9 mouse cellular contexts compared by ENCODE assay signal in the genomic region with DNA sequence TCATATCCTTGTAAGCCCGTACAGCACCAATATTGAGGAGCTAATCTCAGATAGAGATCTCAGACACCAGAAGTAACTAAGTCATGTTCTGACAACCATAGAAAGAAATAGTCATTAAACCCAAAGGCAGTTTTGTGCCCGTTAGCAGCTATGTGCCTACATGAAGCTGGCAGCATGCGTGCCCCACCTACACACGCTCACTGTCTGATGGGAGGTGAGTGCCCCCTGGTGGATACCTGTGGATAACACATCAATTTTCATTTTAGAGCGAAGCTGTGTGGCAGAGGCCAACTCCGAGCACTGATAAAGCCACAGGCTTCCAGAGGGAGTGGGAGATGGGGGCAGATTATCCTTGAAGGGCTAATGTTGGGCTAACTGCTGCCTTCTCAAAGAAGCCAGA. TPM values are rescaled to one million over a fixed set of nuclear protein-coding genes. Genes with fewer than 3 reads are reported as not detected.
DNase-seq lines count a peak whose midpoint lies in the region; ATAC-seq and TF ChIP-seq lines count a peak whose summit lies in the region.
"Had no signal": no experiment of that assay in that cellular context is flagged by ENCODE, and none has a peak within 500 bp of the region (broad histone marks: within the 10 kb centered on the region; RNA-seq: fewer than 3 reads in every experiment).

No protein-coding gene starts in this region.

- peak; percentile 95 for TF ChIP-seq CTCF in bone marrow, adult 2 months (IDR thresholded peaks at IDR 0.05; ENCODE audit: control insufficient read depth, insufficient read depth, low read length)
- TF ChIP-seq CTCF in left cerebral cortex, adult 2 months (IDR thresholded peaks at IDR 0.05) = peak; percentile 96
- peak; percentile 93; the same call in 1 of the 2 replicates for TF ChIP-seq CTCF in small intestine, adult 2 months (IDR thresholded peaks at IDR 0.05; ENCODE audit: extremely low read depth, insufficient read length, insufficient replicate concordance, low read depth, low read length)

- no peak for TF ChIP-seq POLR2A in bone marrow, adult 2 months (IDR thresholded peaks at IDR 0.05; ENCODE audit: borderline replicate concordance, control insufficient read depth, low read depth, low read length)
- TF ChIP-seq POLR2A in small intestine, adult 2 months (IDR thresholded peaks at IDR 0.05; ENCODE audit: low read depth, low read length) = no peak

- ATAC-seq in forebrain, embryonic 15.5 days (replicated peaks) = no peak
- peak; percentile 79 for ATAC-seq in erythroblast, adult 5-6 weeks (replicated peaks; ENCODE audit: low FRiP score, poor library complexity, severe bottlenecking)
- ATAC-seq in hindbrain, embryonic 13.5 days (ENCODE audit: low FRiP score) = peak; percentile 49; the same call in 1 of the 2 replicates
- no peak for ATAC-seq in midbrain, embryonic 11.5 days (ENCODE audit: low FRiP score)

- no peaks in the 10 kb centered on the region for H3K36me3 ChIP-seq in forebrain, embryonic 10.5 days (replicated peaks)
- H3K36me3 ChIP-seq in forebrain, embryonic 15.5 days = no peaks in the 10 kb centered on the region
- H3K36me3 ChIP-seq in hindbrain, embryonic 13.5 days = no peaks in the 10 kb centered on the region
- H3K36me3 ChIP-seq in midbrain, embryonic 11.5 days (ENCODE audit: control insufficient read depth, insufficient read depth, low read length) = no peaks in the 10 kb centered on the region
- H3K36me3 ChIP-seq in small intestine, adult 2 months (ENCODE audit: control insufficient read depth, insufficient read depth, low read length) = no peaks in the 10 kb centered on the region
- H3K36me3 ChIP-seq: limb, embryonic 15.5 days had no signal

- no peak overlapping the region for H3K4me2 ChIP-seq in forebrain, embryonic 15.5 days (replicated peaks)
- H3K4me2 ChIP-seq in hindbrain, embryonic 13.5 days = no peak overlapping the region
- H3K4me2 ChIP-seq in midbrain, embryonic 11.5 days = no peak overlapping the region
- H3K4me2 ChIP-seq: limb, embryonic 15.5 days had no signal

- 28% methylated on average over 6 of the region's 6 CpGs for WGBS in forebrain, embryonic 10.5 days
- WGBS in forebrain, embryonic 15.5 days = 22% methylated on average over 6 of the region's 6 CpGs
- WGBS in bone marrow, adult 2 months = 14% methylated on average over 6 of the region's 6 CpGs
- 21% methylated on average over 6 of the region's 6 CpGs for WGBS in hindbrain, embryonic 13.5 days
- 28% methylated on average over 6 of the region's 6 CpGs for WGBS in midbrain, embryonic 11.5 days
- 18% methylated on average over 6 of the region's 6 CpGs for WGBS in small intestine, adult 2 months

- H3K4me3 ChIP-seq in forebrain, embryonic 10.5 days = no peak overlapping the region
- no peak overlapping the region for H3K4me3 ChIP-seq in forebrain, embryonic 15.5 days
- H3K4me3 ChIP-seq in bone marrow, adult 2 months (replicated peaks; ENCODE audit: control insufficient read depth, low read depth, low read length) = no peak overlapping the region
- no peak overlapping the region for H3K4me3 ChIP-seq in hindbrain, embryonic 13.5 days
- H3K4me3 ChIP-seq in left cerebral cortex, adult 2 months = no peak overlapping the region
- no peak overlapping the region for H3K4me3 ChIP-seq in midbrain, embryonic 11.5 days (ENCODE audit: low read depth, low read length)
- no peak overlapping the region for H3K4me3 ChIP-seq in small intestine, adult 2 months (ENCODE audit: low read depth, low read length)
- H3K4me3 ChIP-seq: limb, embryonic 15.5 days had no signal

- intact Hi-C loops in left cerebral cortex, adult 2 months (cut with DNase I) = loop anchor here (1.0 to 2.0 kb wide), 4 partner anchors 23 to 240 kb away; no protein-coding TSS in a partner anchor

- no peaks in the 10 kb centered on the region for H3K4me1 ChIP-seq in forebrain, embryonic 10.5 days
- H3K4me1 ChIP-seq in forebrain, embryonic 15.5 days = no peaks in the 10 kb centered on the region
- no peaks in the 10 kb centered on the region; the same call in 1 of the 2 replicates for H3K4me1 ChIP-seq in bone marrow, adult 2 months (ENCODE audit: control insufficient read depth, insufficient read depth, low read length)
- H3K4me1 ChIP-seq in hindbrain, embryonic 13.5 days (replicated peaks) = no peaks in the 10 kb centered on the region
- no peaks in the 10 kb centered on the region for H3K4me1 ChIP-seq in midbrain, embryonic 11.5 days (ENCODE audit: control insufficient read depth, insufficient read depth, low read length)
- no peaks in the 10 kb centered on the region for H3K4me1 ChIP-seq in small intestine, adult 2 months (ENCODE audit: control insufficient read depth, insufficient read depth, insufficient read length, low read length)
- H3K4me1 ChIP-seq: limb, embryonic 15.5 days had no signal

- no peaks in the 10 kb centered on the region for H3K27me3 ChIP-seq in forebrain, embryonic 10.5 days (ENCODE audit: poor library complexity, severe bottlenecking)
- H3K27me3 ChIP-seq in forebrain, embryonic 15.5 days = no peaks in the 10 kb centered on the region
- H3K27me3 ChIP-seq in hindbrain, embryonic 13.5 days = peaks cover 12% of the 10 kb centered on the region; the same call in 1 of the 2 replicates
- no peaks in the 10 kb centered on the region for H3K27me3 ChIP-seq in midbrain, embryonic 11.5 days (ENCODE audit: control insufficient read depth, insufficient read depth, low read length)
- no peaks in the 10 kb centered on the region for H3K27me3 ChIP-seq in small intestine, adult 2 months (ENCODE audit: control insufficient read depth, insufficient read depth, low read length)

- H3K9ac ChIP-seq in forebrain, embryonic 15.5 days (replicated peaks) = no peak overlapping the region
- H3K9ac ChIP-seq in hindbrain, embryonic 13.5 days = no peak overlapping the region
- H3K9ac ChIP-seq in midbrain, embryonic 11.5 days (ENCODE audit: low read length) = no peak overlapping the region
- H3K9ac ChIP-seq: limb, embryonic 15.5 days had no signal

- H3K27ac ChIP-seq in forebrain, embryonic 10.5 days = no peak overlapping the region
- no peak overlapping the region for H3K27ac ChIP-seq in forebrain, embryonic 15.5 days (replicated peaks)
- H3K27ac ChIP-seq in bone marrow, adult 2 months (ENCODE audit: control insufficient read depth, insufficient read depth, low read depth, low read length, poor library complexity) = no peak overlapping the region
- H3K27ac ChIP-seq in hindbrain, embryonic 13.5 days = no peak overlapping the region
- no peak overlapping the region for H3K27ac ChIP-seq in left cerebral cortex, adult 2 months
- H3K27ac ChIP-seq in midbrain, embryonic 11.5 days (ENCODE audit: low read depth, low read length) = no peak overlapping the region
- H3K27ac ChIP-seq in small intestine, adult 2 months (ENCODE audit: insufficient read depth, low read depth, low read length) = no peak overlapping the region
- H3K27ac ChIP-seq: limb, embryonic 15.5 days had no signal

- peak; percentile 59 for DNase-seq in forebrain, embryonic 10.5 days (ENCODE audit: extremely low spot score, low spot score)
- peak; percentile 71 to 79 for DNase-seq in left cerebral cortex, adult 2 months (ENCODE audit: extremely low spot score in 1 of 2, low spot score in 2 of 2)
- peak; percentile 93 for DNase-seq in midbrain, embryonic 11.5 days (ENCODE audit: low spot score, missing footprints)

- no peaks in the 10 kb centered on the region for H3K9me3 ChIP-seq in forebrain, embryonic 10.5 days
- H3K9me3 ChIP-seq in forebrain, embryonic 15.5 days = no peaks in the 10 kb centered on the region
- H3K9me3 ChIP-seq in hindbrain, embryonic 13.5 days = no peaks in the 10 kb centered on the region
- H3K9me3 ChIP-seq in midbrain, embryonic 11.5 days (ENCODE audit: control insufficient read depth, low read length) = no peaks in the 10 kb centered on the region
- H3K9me3 ChIP-seq: limb, embryonic 15.5 days had no signal

RNA-seq across cellular contexts. Expression of gene BC051142, which starts 12.5 kb away (rescaled TPM):
- polyA plus RNA-seq in forebrain, embryonic 10.5 days (2016; fragmentation: Nextera tagmentation; extraction: Ambion mirVana) = 1.3 and 1.6 TPM in 2 replicates
- 1.5 and 3.3 TPM in 2 replicates for polyA plus RNA-seq in forebrain, embryonic 15.5 days (2015; fragmentation: Nextera tagmentation; extraction: Ambion mirVana)
- 0.92 and 3.7 TPM in 2 replicates for polyA plus RNA-seq in bone marrow, adult 2 months (2011; ENCODE audit: insufficient read depth, insufficient read length, low replicate concordance, missing spikeins)
- total RNA-seq in erythroblast, adult 5-6 weeks (2015; ENCODE audit: low replicate concordance) = not detected in 2 replicates
- total RNA-seq in erythroblast, adult 5-6 weeks (2017; ENCODE audit: low replicate concordance) = not detected in 2 replicates
- 3.6 and 4.1 TPM in 2 replicates for polyA plus RNA-seq in hindbrain, embryonic 13.5 days (2015; fragmentation: Nextera tagmentation; extraction: Ambion mirVana)
- total RNA-seq in left cerebral cortex, adult 2 months (2021) = 1 to 10 TPM; 2.5 to 4.4 TPM
- polyA plus RNA-seq in midbrain, embryonic 11.5 days (2014; fragmentation: Nextera tagmentation; extraction: Ambion mirVana) = 1.6 and 2.9 TPM in 2 replicates
- polyA plus RNA-seq in small intestine, adult 2 months (2012; rRNA removed) = not detected in 2 replicates

RNA-seq across cellular contexts. Expression of gene Btnl1, which starts 34.2 kb away (rescaled TPM):
- not detected in 2 replicates for polyA plus RNA-seq in forebrain, embryonic 10.5 days (2016; fragmentation: Nextera tagmentation; extraction: Ambion mirVana)
- polyA plus RNA-seq in forebrain, embryonic 15.5 days (2015; fragmentation: Nextera tagmentation; extraction: Ambion mirVana) = not detected in 2 replicates
- polyA plus RNA-seq in bone marrow, adult 2 months (2011; ENCODE audit: insufficient read depth, insufficient read length, low replicate concordance, missing spikeins) = not detected in 2 replicates
- not detected in 2 replicates for total RNA-seq in erythroblast, adult 5-6 weeks (2015; ENCODE audit: low replicate concordance)
- total RNA-seq in erythroblast, adult 5-6 weeks (2017; ENCODE audit: low replicate concordance) = not detected in 2 replicates
- not detected in 2 replicates for polyA plus RNA-seq in hindbrain, embryonic 13.5 days (2015; fragmentation: Nextera tagmentation; extraction: Ambion mirVana)
- total RNA-seq in left cerebral cortex, adult 2 months (2021) = not detected
- not detected in 2 replicates for polyA plus RNA-seq in midbrain, embryonic 11.5 days (2014; fragmentation: Nextera tagmentation; extraction: Ambion mirVana)
- polyA plus RNA-seq in small intestine, adult 2 months (2012; rRNA removed) = 78.7 and 178 TPM in 2 replicates
- polyA plus RNA-seq: limb, embryonic 15.5 days had no signal

RNA-seq across cellular contexts. Expression of gene Btnl2, which starts 56.5 kb away (rescaled TPM):
- not detected in 2 replicates for polyA plus RNA-seq in forebrain, embryonic 10.5 days (2016; fragmentation: Nextera tagmentation; extraction: Ambion mirVana)
- 0.06 TPM in 1 of 2 replicates, not detected in the other for polyA plus RNA-seq in forebrain, embryonic 15.5 days (2015; fragmentation: Nextera tagmentation; extraction: Ambion mirVana)
- 1.1 and 1.8 TPM in 2 replicates for polyA plus RNA-seq in bone marrow, adult 2 months (2011; ENCODE audit: insufficient read depth, insufficient read length, low replicate concordance, missing spikeins)
- 0.96 TPM in 1 of 2 replicates, not detected in the other for total RNA-seq in erythroblast, adult 5-6 weeks (2015; ENCODE audit: low replicate concordance)
- 0.09 and 0.42 TPM in 2 replicates for total RNA-seq in erythroblast, adult 5-6 weeks (2017; ENCODE audit: low replicate concordance)
- not detected in 2 replicates for polyA plus RNA-seq in hindbrain, embryonic 13.5 days (2015; fragmentation: Nextera tagmentation; extraction: Ambion mirVana)
- total RNA-seq in left cerebral cortex, adult 2 months (2021) = under 1 TPM; 0.65 to 0.68 TPM
- 0.07 TPM in 1 of 2 replicates, not detected in the other for polyA plus RNA-seq in midbrain, embryonic 11.5 days (2014; fragmentation: Nextera tagmentation; extraction: Ambion mirVana)
- polyA plus RNA-seq in small intestine, adult 2 months (2012; rRNA removed) = 43.4 and 105 TPM in 2 replicates

Comparison
In these comparisons a context has a peak if more than half of its experiments do, and no peak if none do; other contexts are left out.
1. ATAC-seq: peak in erythroblast, adult 5-6 weeks (single experiment) and hindbrain, embryonic 13.5 days (single experiment); none in forebrain, embryonic 15.5 days (single experiment) and midbrain, embryonic 11.5 days (single experiment).
2. RNA of gene Btnl1, which starts 34.2 kb away (polyA plus RNA-seq): 78.7 to 178 TPM in small intestine, adult 2 months; not detected in forebrain, embryonic 10.5 days, not detected in forebrain, embryonic 15.5 days, not detected in bone marrow, adult 2 months, not detected in hindbrain, embryonic 13.5 days and not detected in midbrain, embryonic 11.5 days; every median in the first group is over 10 times any median in the second.
3. RNA of gene Btnl2, which starts 56.5 kb away (polyA plus RNA-seq): 43.4 to 105 TPM in small intestine, adult 2 months; 1.1 to 1.8 TPM in bone marrow, adult 2 months, 0.07 TPM in midbrain, embryonic 11.5 days, 0.06 TPM in forebrain, embryonic 15.5 days, not detected in forebrain, embryonic 10.5 days and not detected in hindbrain, embryonic 13.5 days; every median in the first group is over 10 times any median in the second.
4. Peak in every context shown above with its lines, with median percentiles within 50 percentile points of each other: DNase-seq and CTCF ChIP-seq.